Mouse (Mus musculus): ENCODE measurements around the gene Akap6. TPM values are rescaled to one million over a fixed set of nuclear protein-coding genes. Genes with fewer than 3 reads are reported as not detected.

Akap6 gene
- polyA plus RNA-seq, 1 experiment from 2014 or later: 0.41 TPM

DNA sequence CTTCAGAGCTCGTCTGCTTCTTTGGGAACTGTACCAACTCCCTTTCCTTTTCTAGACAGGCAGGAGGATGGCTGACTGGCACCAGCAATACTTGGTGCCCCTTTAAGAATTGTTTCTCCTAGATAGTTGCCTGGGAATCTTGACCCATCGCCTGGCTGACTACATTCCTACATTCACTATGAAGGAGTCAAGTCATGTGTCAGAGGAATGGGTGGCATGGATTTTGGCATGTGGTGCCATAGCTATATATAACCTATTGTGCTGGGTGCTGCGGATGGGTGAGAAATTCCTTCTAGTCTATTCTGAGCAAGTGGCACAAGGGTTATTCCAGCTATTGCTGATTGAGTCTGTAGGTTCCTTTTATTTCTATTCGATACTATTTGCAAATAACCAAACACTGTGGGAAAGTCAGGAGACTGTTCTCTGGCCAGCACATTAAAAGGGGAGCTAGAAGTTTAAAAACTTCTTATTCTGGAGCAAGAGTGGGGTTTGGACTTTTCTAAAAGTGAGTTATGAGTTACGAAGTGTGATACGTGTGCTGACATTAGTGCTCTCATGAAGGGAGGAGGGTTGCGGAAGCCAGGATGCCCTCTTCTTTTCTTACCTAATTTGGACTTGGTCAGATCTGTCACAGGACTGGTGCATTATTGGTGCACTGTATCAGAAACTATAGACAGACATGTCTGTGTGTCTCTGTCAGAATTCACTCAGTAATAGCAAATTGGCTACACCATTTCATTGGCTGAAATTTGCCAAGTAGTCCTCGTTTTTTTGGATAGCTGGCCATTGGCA is 178.0 kb downstream of the Akap6 start:
- Histone ChIP-seq H3K4me2 (replicated peaks; ENCODE audit: low read depth, low read length) (no peak overlapping the region), H3K36me3 (ENCODE audit: insufficient read depth, low read length) (no peaks in the 10 kb centered on the region), H3K4me3 (ENCODE audit: low read length) (no peak overlapping the region), H3K4me1 (ENCODE audit: insufficient read depth, low read length) (no peaks in the 10 kb centered on the region), H3K9ac (replicated peaks; ENCODE audit: low read length) (no peak overlapping the region), H3K9me3 (ENCODE audit: low read length) (no peaks in the 10 kb centered on the region), H3K27me3 (ENCODE audit: insufficient read depth, low read length) (no peaks in the 10 kb centered on the region), H3K27ac (ENCODE audit: low read length) (no peak overlapping the region)
- 90% methylated on average over 8 of the region's 8 CpGs for WGBS
- no peak for ATAC-seq (ENCODE audit: low FRiP score, low TSS enrichment)

DNA sequence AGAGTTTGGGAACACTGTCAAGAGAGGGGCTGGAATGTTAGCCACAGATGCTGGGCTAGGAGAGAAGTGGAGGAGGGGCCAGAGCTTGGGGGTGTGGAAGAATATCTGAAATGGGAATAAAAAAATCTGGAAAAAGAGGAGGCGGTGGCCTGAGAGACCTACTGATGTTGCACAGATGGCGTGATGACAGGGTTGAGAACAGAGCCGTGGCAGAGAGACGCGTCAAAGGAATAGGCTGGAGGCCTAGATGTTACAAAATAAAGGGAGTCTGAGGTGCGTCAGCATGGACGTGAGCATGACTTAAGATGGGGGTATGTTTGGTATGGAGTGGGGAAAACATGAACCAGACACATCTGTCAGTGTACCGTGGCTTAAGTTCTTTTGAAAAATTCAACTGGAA is 180.1 kb downstream of the Akap6 start:
- Histone ChIP-seq H3K9ac (replicated peaks; ENCODE audit: low read length) (no peak overlapping the region), H3K27me3 (ENCODE audit: insufficient read depth, low read length) (no peaks in the 10 kb centered on the region), H3K27ac (ENCODE audit: low read length) (no peak overlapping the region), H3K4me1 (ENCODE audit: insufficient read depth, low read length) (no peaks in the 10 kb centered on the region), H3K4me3 (ENCODE audit: low read length) (no peak overlapping the region), H3K4me2 (replicated peaks; ENCODE audit: low read depth, low read length) (no peak overlapping the region), H3K36me3 (ENCODE audit: insufficient read depth, low read length) (no peaks in the 10 kb centered on the region), H3K9me3 (ENCODE audit: low read length) (no peaks in the 10 kb centered on the region)
- ATAC-seq (ENCODE audit: low FRiP score, low TSS enrichment): 0 out of 2 replicates have a peak, but pooled peaks have one; percentile 39
- WGBS: 73% methylated on average over 8 of the region's 8 CpGs

DNA sequence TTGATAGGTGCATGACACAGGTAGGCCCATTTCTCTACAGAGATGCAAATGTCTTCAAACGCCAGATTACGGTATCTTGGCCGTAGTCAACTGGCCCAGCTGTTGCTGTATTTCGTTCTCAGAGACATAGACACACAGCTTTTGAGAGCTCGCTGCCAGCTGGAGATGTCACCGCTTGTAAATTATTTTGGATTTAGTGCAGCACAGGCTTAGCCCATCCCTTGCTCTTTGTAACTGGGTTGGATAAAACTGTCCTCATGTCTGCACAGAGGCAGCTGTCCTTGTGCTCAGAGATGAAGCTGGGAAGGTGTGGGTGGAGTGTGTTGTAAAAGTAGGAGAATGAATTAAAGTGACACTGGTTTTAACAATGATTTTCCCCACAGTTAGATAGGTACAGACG is 193.3 kb downstream of the Akap6 start:
- WGBS: 70% methylated on average over 7 of the region's 7 CpGs
- Histone ChIP-seq H3K27me3 (ENCODE audit: insufficient read depth, low read length) (no peaks in the 10 kb centered on the region), H3K9me3 (ENCODE audit: low read length) (no peaks in the 10 kb centered on the region), H3K36me3 (ENCODE audit: insufficient read depth, low read length) (no peaks in the 10 kb centered on the region), H3K4me3 (ENCODE audit: low read length) (no peak overlapping the region), H3K4me1 (ENCODE audit: insufficient read depth, low read length) (peaks cover 6% of the 10 kb centered on the region; the same call in 1 of the 2 replicates), H3K4me2 (replicated peaks; ENCODE audit: low read depth, low read length) (no peak overlapping the region), H3K27ac (ENCODE audit: low read length) (no peak overlapping the region), H3K9ac (replicated peaks; ENCODE audit: low read length) (no peak overlapping the region)
- no peak for ATAC-seq (ENCODE audit: low FRiP score, low TSS enrichment)

DNA sequence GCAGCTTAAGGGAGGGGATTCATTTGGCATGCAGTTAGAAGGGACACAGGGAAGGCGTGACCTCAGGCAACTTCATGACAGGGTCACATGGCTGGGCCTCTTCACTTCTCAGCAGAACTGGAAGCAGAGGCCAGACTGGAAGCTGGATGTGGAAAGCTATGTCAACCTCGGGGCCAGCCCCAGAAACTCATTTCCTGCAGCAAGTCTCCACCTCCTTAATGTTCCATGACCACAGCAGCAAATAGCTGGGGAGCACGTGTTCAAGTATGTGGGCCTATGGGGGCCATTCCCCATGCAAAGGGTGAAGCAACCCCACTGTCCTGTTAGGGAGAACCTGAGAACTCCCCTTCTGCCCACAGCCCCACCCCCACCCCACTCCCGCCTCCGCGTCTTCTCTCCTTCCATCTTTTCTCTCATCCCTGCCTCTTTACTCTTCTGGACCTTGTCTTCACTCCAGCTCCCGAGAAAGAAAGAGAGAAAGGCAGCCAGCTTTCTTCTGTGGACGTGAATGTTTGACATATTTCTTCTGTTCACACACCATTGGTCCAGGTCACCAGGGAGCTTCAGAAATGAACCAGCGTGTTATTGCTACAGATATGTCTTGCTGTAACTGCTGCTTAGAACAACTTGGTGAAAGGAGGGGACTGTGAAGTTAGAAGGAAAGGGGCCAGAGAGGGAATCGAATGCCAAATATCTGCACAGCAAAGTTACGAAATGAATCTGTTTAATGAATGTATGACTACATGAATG is 194.6 kb downstream of the Akap6 start:
- no peak overlapping the region for H3K27ac ChIP-seq (ENCODE audit: low read length)
- no peaks in the 10 kb centered on the region for H3K9me3 ChIP-seq (ENCODE audit: low read length)
- peaks cover 6% of the 10 kb centered on the region; the same call in 1 of the 2 replicates for H3K4me1 ChIP-seq (ENCODE audit: insufficient read depth, low read length)
- H3K4me2 ChIP-seq (replicated peaks; ENCODE audit: low read depth, low read length): no peak overlapping the region
- H3K27me3 ChIP-seq (ENCODE audit: insufficient read depth, low read length): no peaks in the 10 kb centered on the region
- no peak overlapping the region for H3K9ac ChIP-seq (replicated peaks; ENCODE audit: low read length)
- 0 out of 2 replicates have a peak, but pooled peaks have one; percentile 23 for ATAC-seq (ENCODE audit: low FRiP score, low TSS enrichment)
- no peak overlapping the region for H3K4me3 ChIP-seq (ENCODE audit: low read length)
- 67% methylated on average over 11 of the region's 11 CpGs for WGBS
- H3K36me3 ChIP-seq (ENCODE audit: insufficient read depth, low read length): no peaks in the 10 kb centered on the region

DNA sequence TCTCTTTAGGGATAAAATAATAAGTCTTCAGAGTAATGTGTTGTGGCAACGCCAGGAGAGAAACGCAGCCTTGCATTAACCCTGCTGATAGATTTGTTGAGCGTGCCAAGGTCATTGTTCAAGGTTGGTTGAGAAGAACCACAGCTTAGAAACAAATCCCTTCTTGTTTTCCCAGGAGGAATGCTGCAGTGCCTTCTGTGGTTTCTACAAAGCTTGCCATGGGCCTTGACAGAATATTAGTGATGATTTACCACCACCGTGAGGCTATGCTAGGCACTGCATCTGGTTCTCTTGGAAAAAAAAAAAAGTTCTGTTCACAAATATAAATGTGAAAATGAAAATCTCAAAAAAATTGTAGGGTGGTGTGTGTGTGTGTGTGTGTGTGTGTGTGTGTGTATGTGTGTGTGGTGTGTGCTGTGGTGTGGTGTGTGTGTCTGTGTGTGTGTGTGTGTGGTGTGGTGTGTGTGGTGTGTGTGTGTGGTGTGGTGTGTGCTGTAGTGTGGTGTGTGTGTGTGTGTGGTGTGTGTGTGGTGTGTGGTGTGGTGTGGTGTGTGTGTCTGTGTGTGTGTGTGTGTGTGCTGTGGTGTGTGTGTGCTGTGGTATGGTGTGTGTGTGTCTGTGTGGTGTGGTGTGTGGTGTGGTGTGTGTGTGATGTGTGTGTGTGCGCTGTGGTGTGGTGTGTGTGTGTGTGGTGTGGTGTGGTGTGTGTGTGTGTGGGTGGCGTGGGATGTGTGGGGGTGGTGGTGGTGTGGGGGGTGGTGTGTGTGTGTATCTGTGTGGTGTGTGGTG is 196.7 kb downstream of the Akap6 start:
- Histone ChIP-seq H3K36me3 (ENCODE audit: insufficient read depth, low read length) (no peaks in the 10 kb centered on the region), H3K4me1 (ENCODE audit: insufficient read depth, low read length) (peaks cover 6% of the 10 kb centered on the region; the same call in 1 of the 2 replicates), H3K4me2 (replicated peaks; ENCODE audit: low read depth, low read length) (no peak overlapping the region), H3K9ac (replicated peaks; ENCODE audit: low read length) (no peak overlapping the region), H3K27me3 (ENCODE audit: insufficient read depth, low read length) (no peaks in the 10 kb centered on the region), H3K4me3 (ENCODE audit: low read length) (no peak overlapping the region), H3K27ac (ENCODE audit: low read length) (no peak overlapping the region), H3K9me3 (ENCODE audit: low read length) (no peaks in the 10 kb centered on the region)
- ATAC-seq (ENCODE audit: low FRiP score, low TSS enrichment): peak; percentile 74; the same call in 1 of the 2 replicates
- WGBS: 21% methylated on average over 4 of the region's 6 CpGs

DNA sequence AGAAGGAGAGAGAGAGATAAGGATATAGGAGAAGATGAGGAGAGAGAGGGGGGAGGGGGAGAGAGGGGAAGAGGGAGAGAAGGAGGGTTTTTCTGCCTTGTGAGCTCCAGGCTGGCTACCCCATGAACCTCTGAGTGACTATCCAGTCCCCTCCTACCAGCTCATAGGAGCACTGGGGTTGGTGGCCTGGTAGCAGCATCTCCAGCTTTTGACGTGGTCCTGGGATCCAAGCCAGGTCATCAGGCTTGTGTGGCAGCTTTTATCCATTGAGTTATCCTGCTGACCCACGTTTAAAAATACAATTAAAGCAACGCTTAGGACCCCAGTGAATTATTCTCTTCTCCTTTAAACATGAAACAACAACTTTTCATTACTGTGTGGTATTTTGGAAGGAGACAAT is 197.6 kb downstream of the Akap6 start:
- ATAC-seq (ENCODE audit: low FRiP score, low TSS enrichment): no peak
- no peak overlapping the region for H3K4me3 ChIP-seq (ENCODE audit: low read length)
- no peaks in the 10 kb centered on the region for H3K36me3 ChIP-seq (ENCODE audit: insufficient read depth, low read length)
- H3K27me3 ChIP-seq (ENCODE audit: insufficient read depth, low read length): no peaks in the 10 kb centered on the region
- H3K9me3 ChIP-seq (ENCODE audit: low read length): no peaks in the 10 kb centered on the region
- H3K27ac ChIP-seq (ENCODE audit: low read length): no peak overlapping the region
- H3K4me1 ChIP-seq (ENCODE audit: insufficient read depth, low read length): peaks cover 6% of the 10 kb centered on the region; the same call in 1 of the 2 replicates
- H3K9ac ChIP-seq (replicated peaks; ENCODE audit: low read length): no peak overlapping the region
- H3K4me2 ChIP-seq (replicated peaks; ENCODE audit: low read depth, low read length): no peak overlapping the region
- WGBS: 47% methylated on average over 3 of the region's 3 CpGs

DNA sequence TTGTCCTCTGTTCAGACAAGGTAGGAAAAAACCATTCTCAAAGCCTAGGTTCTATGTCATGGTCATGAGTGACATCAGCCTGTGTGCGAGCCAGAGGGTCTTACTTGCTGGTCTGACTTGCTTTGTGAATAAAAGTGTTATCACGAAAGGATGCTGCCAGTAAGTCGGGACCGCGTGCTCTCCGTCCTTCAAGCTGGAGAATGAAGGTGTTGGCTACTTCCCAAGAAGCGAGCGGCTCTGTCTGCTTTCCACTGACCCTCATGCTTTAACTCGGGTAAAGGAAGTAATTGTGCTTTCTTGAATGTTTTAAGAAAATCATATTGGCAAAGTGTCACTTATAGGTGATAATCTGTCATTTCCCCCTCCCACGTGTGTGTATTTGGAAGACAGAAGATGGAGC is 198.9 kb downstream of the Akap6 start:
- no peak for ATAC-seq (ENCODE audit: low FRiP score, low TSS enrichment)

DNA sequence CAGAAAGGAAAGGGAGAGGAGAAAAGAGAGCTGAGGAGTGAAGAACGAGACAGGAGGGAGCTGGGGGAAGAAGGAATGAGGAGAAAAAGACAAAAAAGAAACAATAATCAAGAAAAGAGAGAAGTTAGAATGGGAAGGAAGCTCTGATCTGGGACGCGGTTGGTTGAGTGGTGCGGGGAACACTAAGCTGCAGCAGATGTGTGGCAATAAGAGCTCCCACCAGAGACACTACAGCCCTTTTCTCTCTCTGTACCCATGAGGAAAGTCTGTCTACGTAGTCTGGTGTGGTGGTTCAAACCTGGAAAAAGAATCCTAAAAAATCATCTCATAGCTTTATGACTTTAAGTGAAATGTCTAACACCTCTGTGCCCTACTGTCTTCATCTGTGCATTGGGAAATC is 204.9 kb downstream of the Akap6 start:
- H3K27me3 ChIP-seq (ENCODE audit: insufficient read depth, low read length): no peaks in the 10 kb centered on the region
- no peak for ATAC-seq (ENCODE audit: low FRiP score, low TSS enrichment)
- no peaks in the 10 kb centered on the region for H3K36me3 ChIP-seq (ENCODE audit: insufficient read depth, low read length)
- H3K4me3 ChIP-seq (ENCODE audit: low read length): no peak overlapping the region
- no peak overlapping the region for H3K9ac ChIP-seq (replicated peaks; ENCODE audit: low read length)
- WGBS: 83% methylated on average over 5 of the region's 5 CpGs
- no peak overlapping the region for H3K27ac ChIP-seq (ENCODE audit: low read length)
- H3K9me3 ChIP-seq (ENCODE audit: low read length): no peaks in the 10 kb centered on the region
- no peaks in the 10 kb centered on the region for H3K4me1 ChIP-seq (ENCODE audit: insufficient read depth, low read length)
- H3K4me2 ChIP-seq (replicated peaks; ENCODE audit: low read depth, low read length): no peak overlapping the region

More for the DNA sequence above, 198.9 kb downstream of the Akap6 start:
- Histone ChIP-seq H3K4me2 (replicated peaks; ENCODE audit: low read depth, low read length) (no peak overlapping the region), H3K4me1 (ENCODE audit: insufficient read depth, low read length) (peaks cover 6% of the 10 kb centered on the region; the same call in 1 of the 2 replicates), H3K4me3 (ENCODE audit: low read length) (no peak overlapping the region), H3K27ac (ENCODE audit: low read length) (no peak overlapping the region), H3K27me3 (ENCODE audit: insufficient read depth, low read length) (no peaks in the 10 kb centered on the region), H3K9me3 (ENCODE audit: low read length) (no peaks in the 10 kb centered on the region), H3K9ac (replicated peaks; ENCODE audit: low read length) (no peak overlapping the region), H3K36me3 (ENCODE audit: insufficient read depth, low read length) (no peaks in the 10 kb centered on the region)
- 77% methylated on average over 10 of the region's 10 CpGs for WGBS

DNA sequence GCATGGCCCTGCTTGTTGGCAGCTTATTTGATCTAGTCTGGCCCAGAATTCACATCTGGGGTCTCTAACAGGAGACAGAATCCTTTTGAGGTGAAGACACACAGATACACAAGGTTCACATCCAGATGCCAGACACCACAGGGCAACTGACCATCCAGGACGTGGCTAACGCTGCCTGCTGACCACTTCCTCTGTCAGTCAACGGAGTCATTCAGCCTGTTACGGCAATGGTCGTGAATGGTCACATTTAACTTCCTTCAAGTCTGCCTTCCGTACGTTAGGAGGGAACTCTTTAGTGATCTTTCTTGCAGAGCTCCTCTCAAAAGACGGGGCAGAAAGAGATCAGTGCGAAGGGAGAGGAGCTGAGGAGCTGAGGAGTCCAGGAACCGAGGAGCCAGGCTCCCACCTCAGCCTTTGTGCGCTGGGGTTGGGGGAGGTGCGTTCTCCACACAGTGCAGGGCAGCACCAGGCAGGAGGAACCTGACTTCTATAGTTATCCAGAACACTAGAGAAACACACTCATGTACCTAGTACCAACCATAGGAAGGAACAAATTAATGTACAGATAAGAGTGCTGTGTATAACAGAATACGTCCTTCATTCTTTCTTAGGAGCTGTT is 209.4 kb downstream of the Akap6 start:
- 65% methylated on average over 13 of the region's 13 CpGs for WGBS
- ATAC-seq (ENCODE audit: low FRiP score, low TSS enrichment): no peak
- Histone ChIP-seq H3K27me3 (ENCODE audit: insufficient read depth, low read length) (0 out of 2 replicates have a peak, but pooled peaks cover 3% of the 10 kb centered on the region), H3K4me1 (ENCODE audit: insufficient read depth, low read length) (no peaks in the 10 kb centered on the region), H3K27ac (ENCODE audit: low read length) (no peak overlapping the region), H3K4me2 (replicated peaks; ENCODE audit: low read depth, low read length) (no peak overlapping the region), H3K9me3 (ENCODE audit: low read length) (no peaks in the 10 kb centered on the region), H3K36me3 (ENCODE audit: insufficient read depth, low read length) (no peaks in the 10 kb centered on the region), H3K9ac (replicated peaks; ENCODE audit: low read length) (no peak overlapping the region), H3K4me3 (ENCODE audit: low read length) (no peak overlapping the region)

All from kidney, embryonic 16.5 days (tissue).